ENCODE assay signal across 17 mouse cellular contexts in genomic region chr11:74664279-74664678, GRCm38 (mm10). TPM values are rescaled to one million over a fixed set of nuclear protein-coding genes. Genes with fewer than 3 reads are reported as not detected.
DNase-seq lines count a peak whose midpoint lies in the region; ATAC-seq lines count a peak whose summit lies in the region.
"Had no signal": no experiment of that assay in that cellular context is flagged by ENCODE, and none has a peak within 500 bp of the region (broad histone marks: within the 10 kb centered on the region; RNA-seq: fewer than 3 reads in every experiment).

No protein-coding gene starts in this region.

- ATAC-seq in common myeloid progenitor, adult 5-6 weeks (replicated peaks; ENCODE audit: low read depth, poor library complexity, severe bottlenecking): peak; percentile 48
- ATAC-seq in megakaryocyte, adult 5-6 weeks (ENCODE audit: poor library complexity, severe bottlenecking): 0 out of 2 replicates have a peak, but pooled peaks have one; percentile 21
- ATAC-seq: activated CD4-positive, CD25-positive, alpha-beta regulatory T cell, adult 4 months; forebrain, embryonic 14.5 days; forebrain, postnatal 0 days; hindbrain, embryonic 16.5 days; intestine, embryonic 15.5 days had no signal

- intact Hi-C loops in left cerebral cortex, postnatal 36 days (cut with DNase I): no loop called here

- DNase-seq in testis, postnatal 10 days (ENCODE audit: low spot score): peak; percentile 31
- no peak for DNase-seq in testis, postnatal 14 days (ENCODE audit: low spot score)
- no peak for DNase-seq in left cerebral cortex, postnatal 36 days (ENCODE audit: low spot score in 2 of 2)
- DNase-seq in thymus, postnatal 14 days: no peak
- DNase-seq: adrenal gland, adult 8-10 months; adrenal gland, postnatal 25 days; embryo, embryonic 11 days; forebrain, postnatal 0 days; gastrocnemius, postnatal 25 days; heart, adult 2 months; heart, postnatal 36 days had no signal

RNA-seq across cellular contexts. Expression of gene Cluh, which starts 15.0 kb away (rescaled TPM):
- total RNA-seq in common myeloid progenitor, adult 5-6 weeks (2017): 32.2 and 46.4 TPM in 2 replicates
- 11.9 and 13.7 TPM in 2 replicates for total RNA-seq in megakaryocyte, adult 5-6 weeks (2015)
- total RNA-seq in megakaryocyte, adult 5-6 weeks (2017): 13.3 and 13.7 TPM in 2 replicates
- total RNA-seq in left cerebral cortex, postnatal 36 days (2021): 10 to 100 TPM; 64.4 to 64.7 TPM

RNA-seq across cellular contexts. Expression of gene Ccdc92b, which starts 44.9 kb away (rescaled TPM):
- total RNA-seq in common myeloid progenitor, adult 5-6 weeks (2017): not detected in 2 replicates
- 0.05 and 0.27 TPM in 2 replicates for total RNA-seq in megakaryocyte, adult 5-6 weeks (2015)
- not detected in 2 replicates for total RNA-seq in megakaryocyte, adult 5-6 weeks (2017)
- 10 to 100 TPM; 28.5 to 31.2 TPM for total RNA-seq in left cerebral cortex, postnatal 36 days (2021)

RNA-seq across cellular contexts. Expression of gene Rap1gap2, which starts 53.6 kb away (rescaled TPM):
- 2.0 TPM in 2 replicates for total RNA-seq in common myeloid progenitor, adult 5-6 weeks (2017)
- total RNA-seq in megakaryocyte, adult 5-6 weeks (2015): 22.2 and 22.3 TPM in 2 replicates
- total RNA-seq in megakaryocyte, adult 5-6 weeks (2017): 33.9 and 34.3 TPM in 2 replicates
- 100 to 1,000 TPM; 179 to 210 TPM for total RNA-seq in left cerebral cortex, postnatal 36 days (2021)

Comparison
In these comparisons a context has a peak if more than half of its experiments do, and no peak if none do; other contexts are left out.
1. RNA of gene Ccdc92b, which starts 44.9 kb away (total RNA-seq): 28.5 to 31.2 TPM in left cerebral cortex, postnatal 36 days; 0.05 to 0.27 TPM in megakaryocyte, adult 5-6 weeks and not detected in common myeloid progenitor, adult 5-6 weeks; every median in the first group is over 10 times any median in the second.
2. RNA of gene Rap1gap2, which starts 53.6 kb away (total RNA-seq): 179 to 210 TPM in left cerebral cortex, postnatal 36 days; 22.2 to 34.3 TPM in megakaryocyte, adult 5-6 weeks and 2.0 TPM in common myeloid progenitor, adult 5-6 weeks; every median in the first group is over 4 times any median in the second.